Mouse (Mus musculus) adrenal gland, postnatal 25 days (tissue): ENCODE data around the gene St6galnac1. TPM values are rescaled to one million over a fixed set of nuclear protein-coding genes. Genes with fewer than 3 reads are reported as not detected.
"Not testable (repeated sequence)": the region's sequence is repeated elsewhere in the genome, so short reads cannot be mapped to it uniquely, and the experiment has no call there.

ENCODE experiments used
- DNase-seq: peaks from one replicate; pipeline ENCODE4 v3.0.0; 2021; ENCODE audit warnings: mixed read lengths
- total RNA-seq: library from RNA; stranded (reverse); gene quantifications from 2 replicates; pipeline ENCODE4 v1.2.3, GENCODE M21; 2021

The St6galnac1 gene
- total RNA-seq, 1 experiment from 2014 or later = not detected

DNA sequence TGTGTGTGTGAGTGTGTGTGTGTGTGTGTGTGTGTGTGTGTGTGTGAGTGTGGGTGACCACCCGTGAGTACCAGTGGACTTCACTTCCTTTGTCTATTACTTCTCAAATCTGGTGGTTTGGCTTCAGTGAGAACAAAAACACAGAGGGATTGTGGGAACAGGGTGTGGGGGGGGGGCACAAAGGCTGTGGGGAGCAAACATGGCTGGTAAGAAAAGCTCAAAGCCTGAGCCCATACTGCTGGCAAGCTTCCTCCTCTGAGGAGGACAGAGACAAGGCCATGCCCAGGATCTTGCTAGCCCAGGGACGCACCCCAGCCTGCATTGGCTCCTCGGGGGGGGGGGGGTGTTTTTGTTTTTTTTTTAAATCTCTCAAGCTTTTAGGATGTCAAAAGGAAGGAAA is 32.2 kb upstream of the St6galnac1 start:
- DNase-seq = no peak

DNA sequence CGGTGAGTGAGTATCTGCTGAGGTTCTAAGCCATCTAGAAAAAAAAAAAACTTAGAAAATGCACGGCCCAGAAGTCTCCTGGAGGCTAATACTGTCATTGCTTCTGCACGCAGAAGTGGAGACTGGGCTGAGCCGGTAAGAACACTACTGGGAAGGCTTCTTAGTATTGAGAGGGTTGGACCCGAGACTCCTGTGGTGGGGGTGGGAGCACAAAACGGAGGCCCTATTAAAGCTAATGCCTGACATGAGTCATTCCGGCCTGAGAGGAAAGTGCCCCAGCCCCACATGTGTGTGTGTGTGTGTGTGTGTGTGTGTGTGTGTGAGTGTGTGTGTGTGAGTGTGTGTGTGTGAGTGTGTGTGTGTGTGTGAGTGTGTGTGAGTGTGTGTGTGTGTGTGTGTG is 31.8 kb upstream of the St6galnac1 start:
- no peak for DNase-seq

DNA sequence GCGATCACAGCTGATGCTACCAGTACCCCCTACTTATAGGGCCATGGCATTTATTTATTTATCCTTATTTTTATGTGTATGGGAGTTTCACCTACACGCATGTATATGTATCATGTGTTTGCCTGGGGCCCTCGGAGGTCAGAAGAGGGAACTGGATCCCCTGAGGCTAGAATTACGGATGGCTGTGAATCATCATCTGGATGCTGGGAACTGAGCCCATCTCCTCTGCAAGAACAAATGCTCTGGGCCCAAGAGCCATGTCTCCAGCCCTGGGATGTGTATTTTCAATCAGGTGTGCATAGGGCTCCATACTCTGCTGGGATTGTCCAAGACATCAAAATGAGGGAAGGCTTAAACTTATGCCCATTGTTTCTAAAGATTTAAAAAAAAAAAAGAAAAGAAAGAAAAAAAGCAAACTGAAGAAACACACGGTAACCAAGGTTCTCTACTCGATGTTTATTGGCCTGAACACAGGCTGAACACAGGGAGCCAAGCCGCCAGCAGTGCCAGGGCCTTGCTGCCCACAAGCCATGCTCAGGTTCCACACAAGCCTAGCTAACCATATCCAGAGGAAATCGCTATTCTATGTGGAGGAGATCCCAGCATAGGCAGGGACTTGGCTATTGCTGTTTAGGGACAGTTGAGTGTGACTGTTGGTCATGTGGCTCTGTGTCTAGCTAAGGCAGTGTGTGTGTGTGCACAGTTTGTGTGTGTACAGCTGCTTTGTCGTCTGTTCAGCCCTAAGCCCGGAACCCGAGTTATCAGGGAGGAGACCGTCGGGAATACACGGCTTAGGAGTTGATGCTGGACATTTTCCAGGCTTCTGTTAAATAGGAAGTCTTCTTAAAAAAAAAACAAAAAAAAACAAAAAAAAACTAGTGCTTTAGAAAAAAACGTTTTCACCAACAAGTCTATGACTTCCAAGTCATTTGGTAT is 31.1 kb upstream of the St6galnac1 start:
- DNase-seq = no peak

DNA sequence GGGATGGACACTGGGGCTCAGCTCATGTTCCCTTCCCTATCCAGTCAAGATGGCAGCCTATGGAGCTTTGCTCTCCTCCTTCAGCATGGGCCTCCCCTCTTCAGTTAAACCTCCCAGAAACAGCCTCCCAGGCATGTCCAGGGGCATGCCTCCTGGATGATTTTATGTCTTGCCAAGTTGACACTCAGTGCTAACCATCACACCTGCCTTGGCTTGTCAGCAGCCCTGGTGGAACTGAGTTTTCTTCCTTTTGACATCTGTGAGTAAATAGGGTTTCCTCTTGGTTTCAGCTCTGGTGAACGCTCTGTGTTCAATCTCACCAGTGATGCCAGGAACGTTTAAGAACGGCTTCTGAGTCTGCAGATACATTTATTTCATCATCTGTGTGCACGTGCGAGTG is 27.4 kb upstream of the St6galnac1 start:
- DNase-seq = no peak

DNA sequence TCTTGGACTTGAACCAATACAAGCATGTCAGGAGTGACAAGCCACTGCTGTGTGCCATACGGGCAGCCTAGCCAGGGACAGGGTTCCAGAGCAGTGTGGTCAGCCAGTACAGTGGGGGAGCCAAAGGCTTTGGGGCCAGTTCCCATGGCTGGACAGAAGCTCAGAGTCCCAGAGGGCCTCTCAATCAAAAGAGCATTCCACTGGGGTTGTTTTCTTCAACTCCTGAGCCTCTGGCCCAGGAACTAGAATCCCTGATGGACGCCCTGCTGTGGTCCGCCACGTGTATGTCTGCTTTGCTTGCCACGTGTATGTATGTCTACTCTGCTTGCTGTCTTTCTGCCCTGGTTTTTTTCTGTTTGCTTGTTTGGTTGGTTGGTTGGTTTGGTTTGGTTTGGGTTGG is 25.8 kb upstream of the St6galnac1 start:
- DNase-seq = no peak

DNA sequence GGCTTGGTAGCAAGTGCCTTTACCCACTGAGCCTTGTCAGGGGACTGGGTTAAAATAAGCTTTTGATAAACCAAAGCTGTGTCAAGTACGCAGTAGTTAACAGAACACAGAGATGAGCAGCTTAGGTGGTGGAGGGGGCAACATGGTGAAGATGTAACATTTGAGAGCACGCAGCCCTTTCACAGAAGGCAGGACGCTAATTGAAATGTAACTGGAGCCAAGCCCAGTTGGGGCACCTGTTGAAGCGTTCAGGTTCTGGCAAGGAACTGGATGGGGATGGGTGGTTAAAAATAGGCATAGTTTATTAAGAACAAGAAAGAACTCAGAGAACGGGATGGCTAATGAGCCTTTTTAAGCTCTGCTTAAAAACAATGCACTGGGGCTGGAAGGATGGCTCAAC is 24.1 kb upstream of the St6galnac1 start:
- DNase-seq = no peak

DNA sequence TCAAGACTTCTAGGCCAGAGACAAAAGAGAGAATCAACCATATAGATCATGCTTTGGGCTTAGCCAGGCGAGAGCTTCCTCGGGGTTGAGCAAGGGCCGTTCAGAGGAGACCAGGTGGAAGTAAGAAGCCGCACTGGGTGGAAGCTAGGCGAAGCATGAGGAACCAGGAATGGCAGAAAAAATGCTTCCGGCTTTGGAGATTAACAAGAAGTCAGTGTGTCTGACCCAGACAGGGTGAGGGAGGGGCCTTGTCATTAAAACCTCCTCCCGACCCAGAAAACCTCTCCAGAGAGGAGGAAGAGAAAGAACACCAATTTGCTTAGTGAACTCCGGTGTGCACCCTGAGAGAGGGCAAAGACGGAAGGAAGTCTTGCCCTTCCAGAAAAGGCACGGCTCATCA is 8.9 kb upstream of the St6galnac1 start:
- DNase-seq = no peak

DNA sequence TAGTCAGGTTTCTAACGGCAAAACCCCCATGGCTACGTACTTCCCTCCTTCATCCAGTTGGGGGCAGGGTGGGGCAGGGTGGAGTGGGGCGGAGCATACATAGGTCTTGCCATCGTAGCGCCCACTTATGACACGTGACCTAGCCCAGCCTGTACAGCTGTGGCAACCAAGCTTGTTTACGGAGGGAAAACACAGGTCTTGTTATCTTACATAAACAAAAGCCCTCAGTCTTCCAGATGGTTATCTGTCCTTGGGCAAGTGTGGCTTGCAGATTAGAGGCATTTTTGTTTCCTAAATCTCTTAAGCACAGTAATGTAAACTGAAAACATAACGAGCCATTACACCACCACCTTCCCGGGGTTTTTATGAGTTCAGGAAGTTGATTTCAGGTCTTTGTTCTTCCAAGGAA is 7.4 kb upstream of the St6galnac1 start:
- no peak for DNase-seq

DNA sequence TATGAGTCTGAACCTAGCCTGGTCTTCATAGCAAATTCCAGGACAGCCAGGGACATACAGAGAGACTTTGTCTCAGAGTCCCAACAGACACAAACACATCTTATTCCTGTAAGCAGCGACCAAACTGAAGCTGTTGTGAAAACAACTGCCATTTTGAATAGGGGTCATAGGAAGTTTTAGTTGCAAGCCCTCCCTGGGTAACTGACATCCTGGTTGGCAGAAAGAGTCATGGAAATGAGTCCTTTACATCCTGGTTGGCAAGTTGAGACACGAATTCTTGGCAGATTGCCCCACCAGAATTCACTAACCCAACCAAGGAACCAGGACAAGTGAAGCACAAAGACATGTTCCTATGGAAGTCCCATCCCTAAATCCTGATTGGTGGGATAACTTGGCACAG is 2.1 kb downstream of the St6galnac1 start:
- no peak for DNase-seq

DNA sequence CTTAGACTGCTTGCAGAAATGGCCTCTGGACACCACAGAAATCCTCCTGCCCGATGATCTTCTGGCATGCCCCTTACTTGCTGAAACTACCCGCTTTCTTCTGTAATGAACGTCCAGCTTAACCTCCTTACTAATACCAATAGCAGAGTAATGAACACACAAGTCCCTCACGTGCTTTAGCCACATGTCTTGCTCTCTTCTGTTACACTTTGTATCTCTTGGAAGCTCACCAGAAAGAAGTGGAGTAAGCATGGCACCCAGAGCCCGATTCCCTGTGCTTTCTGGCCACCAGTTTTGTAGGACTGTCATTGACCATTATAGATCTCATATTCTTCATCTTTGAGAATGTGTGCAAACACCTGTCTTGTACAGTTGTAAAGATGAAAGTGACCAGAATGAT is 5.4 kb downstream of the St6galnac1 start:
- no peak for DNase-seq

DNA sequence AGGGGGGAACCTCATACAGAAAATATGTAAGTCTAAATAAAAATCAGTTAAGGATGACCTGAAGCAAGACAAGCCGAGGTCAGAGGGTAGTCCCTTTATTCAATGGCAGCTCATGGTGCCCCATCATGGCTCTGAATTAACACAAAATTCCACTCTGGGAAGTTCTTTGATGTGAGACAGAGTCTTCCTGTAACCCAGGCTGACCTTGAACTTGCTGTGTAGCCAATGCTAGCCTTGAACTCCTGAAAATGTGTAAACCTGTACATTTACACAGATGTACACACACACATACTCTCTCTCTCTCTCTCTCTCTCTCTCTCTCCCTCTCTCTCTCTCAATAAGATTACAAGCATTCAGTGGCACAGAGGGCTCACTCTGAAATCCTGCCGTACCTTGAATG is 10.4 kb downstream of the St6galnac1 start:
- DNase-seq = no peak

DNA sequence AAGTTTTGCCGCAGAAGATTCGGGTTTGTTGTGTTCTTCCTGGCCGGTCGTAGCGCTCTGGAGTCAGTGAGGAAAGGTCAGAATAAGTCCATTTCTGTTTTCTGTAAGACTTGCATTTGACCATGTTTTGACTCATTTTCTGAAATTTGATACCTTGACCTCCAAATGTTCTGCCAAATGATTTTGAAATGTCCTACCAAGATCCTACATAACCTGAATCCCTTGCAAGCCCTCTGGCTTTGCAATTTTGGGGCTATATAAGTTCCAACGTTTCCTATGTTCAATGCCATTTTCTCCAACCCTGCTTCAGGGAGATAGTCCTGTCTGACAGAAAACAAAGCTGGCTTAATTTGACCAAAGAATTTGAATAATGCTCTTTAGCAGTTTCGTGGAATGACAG is 11.0 kb downstream of the St6galnac1 start:
- no peak for DNase-seq

DNA sequence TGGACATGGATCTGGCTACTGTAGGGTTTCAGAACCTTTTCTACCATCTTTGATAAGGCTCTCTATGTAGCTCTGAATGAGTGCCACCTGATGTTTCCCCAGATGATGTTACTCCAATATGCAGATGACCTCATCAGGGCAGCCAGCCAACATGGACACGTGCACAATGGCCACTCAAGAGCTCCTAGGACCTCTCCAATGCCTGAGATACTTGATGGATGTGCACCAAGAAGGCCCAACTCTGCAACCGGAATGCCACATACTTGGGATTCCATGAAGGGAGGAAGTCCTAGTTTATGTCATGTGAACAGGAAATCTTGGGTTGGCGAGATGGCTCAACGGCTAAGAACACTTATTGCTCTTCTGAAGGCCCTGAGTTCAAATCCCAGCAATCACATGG is 20.1 kb downstream of the St6galnac1 start:
- no peak for DNase-seq

DNA sequence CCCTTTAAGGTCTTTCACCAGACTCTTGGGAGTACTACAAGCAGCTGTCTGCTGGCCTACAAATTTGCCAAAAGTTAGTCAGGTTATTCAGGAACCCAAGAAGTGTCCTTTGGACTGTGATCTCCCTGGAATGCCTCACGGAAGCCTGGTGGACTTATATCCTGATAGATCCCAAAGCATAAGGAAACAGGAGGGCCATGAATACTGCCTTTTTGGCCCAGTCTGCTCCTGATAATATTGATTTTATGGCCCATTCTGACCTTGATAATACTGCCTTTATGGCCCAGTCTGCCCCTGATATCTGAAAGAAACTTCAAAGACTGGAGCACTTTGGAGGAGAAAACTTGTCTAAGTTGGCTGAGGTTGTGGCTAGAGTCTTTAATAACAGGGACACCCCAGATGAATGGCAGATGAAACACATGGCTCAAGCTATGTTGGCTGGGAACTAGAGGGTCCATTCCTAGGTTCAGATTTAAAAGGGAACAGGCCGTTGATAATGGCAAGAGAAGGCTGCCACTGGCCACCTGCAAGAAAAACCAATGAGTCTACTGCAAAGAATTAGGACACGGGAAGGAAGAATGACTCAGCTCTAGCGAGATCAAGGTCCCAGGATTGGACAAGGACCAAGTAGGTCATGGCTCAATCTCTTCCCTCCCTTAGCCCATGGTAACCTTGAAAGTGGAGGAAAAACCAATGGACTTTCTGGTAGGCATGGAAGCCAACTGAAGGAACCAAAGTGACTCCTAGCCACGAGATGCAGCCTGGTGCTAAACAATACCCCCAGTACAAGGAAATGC is 21.4 kb downstream of the St6galnac1 start:
- DNase-seq = peak; percentile 38

DNA sequence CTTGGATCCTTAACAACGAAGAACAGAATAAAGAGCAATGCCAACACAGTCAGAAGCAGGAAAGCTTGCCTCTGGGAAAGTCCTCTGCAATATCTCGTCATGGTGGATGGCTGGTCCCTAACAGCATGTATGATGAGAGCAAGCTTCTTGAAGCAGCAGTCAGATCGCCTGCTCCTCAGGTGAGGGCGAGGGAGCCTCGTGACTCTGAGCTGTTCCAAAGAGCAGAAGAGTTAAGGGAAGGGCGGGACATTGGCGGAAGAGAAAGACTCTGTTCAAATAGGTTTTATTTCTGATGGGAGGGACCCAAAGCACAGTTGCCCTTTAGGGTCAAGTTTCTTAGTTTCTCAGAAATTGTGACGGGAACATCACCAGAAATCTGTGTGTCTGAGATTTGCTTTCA is 25.6 kb downstream of the St6galnac1 start:
- no peak for DNase-seq

DNA sequence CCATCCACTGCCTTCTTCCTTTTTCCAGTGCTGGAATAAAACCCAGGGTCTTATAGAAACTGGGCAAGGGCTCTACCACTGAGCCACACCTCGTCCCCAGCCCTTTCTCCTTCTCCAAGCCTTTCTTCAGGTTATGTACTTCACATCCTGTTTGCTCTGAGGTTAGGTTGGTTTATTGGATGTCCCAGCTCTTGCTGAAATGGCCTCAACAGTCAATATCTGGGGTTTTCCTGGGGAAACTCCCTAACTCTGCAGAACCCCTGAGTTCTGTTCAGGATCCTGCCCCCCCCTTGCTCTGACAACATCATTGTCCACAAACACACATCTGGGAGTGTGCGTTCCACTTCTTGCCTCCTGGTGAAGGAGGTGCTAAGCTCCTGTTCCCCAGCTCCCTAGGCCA is 26.6 kb downstream of the St6galnac1 start:
- DNase-seq = not testable (repeated sequence)

DNA sequence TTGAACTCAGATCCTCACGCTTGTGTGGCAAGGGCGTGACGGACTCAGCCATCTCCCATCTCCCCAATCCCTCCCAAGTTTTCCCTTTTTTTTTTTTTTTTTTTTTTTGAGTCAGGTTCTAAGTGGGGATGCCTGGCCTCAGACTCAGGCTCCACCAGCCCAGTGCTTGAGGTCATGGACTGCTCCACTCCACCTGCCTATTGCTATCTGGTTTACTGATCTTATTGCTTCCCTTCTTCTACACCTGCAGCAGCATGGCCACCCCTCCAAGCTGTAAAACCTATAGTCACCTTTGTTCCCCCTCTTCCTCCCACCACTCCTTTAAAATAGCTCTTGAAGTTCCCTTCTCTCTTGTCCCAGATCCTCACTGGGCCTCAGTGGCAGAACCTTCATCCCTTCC is 28.5 kb downstream of the St6galnac1 start:
- not testable (repeated sequence) for DNase-seq

DNA sequence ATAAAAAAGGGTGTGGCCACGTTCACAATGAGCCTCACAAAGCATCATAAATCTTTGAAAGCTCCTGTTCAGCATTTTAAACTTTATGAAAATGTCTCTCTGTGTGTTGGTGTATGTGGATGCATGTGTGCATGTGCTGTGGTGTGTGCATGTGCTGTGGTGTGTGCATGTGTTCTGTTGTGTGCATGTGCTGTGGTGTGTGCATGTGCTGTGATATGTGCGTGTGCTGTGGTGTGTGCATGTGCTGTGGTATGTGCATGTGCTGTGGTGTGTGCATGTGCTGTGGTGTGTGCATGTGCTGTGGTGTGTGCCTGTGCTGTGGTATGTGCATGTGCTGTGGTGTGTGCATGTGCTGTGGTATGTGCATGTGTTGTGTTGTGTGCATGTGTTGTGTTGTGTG is 29.9 kb downstream of the St6galnac1 start:
- not testable (repeated sequence) for DNase-seq

DNA sequence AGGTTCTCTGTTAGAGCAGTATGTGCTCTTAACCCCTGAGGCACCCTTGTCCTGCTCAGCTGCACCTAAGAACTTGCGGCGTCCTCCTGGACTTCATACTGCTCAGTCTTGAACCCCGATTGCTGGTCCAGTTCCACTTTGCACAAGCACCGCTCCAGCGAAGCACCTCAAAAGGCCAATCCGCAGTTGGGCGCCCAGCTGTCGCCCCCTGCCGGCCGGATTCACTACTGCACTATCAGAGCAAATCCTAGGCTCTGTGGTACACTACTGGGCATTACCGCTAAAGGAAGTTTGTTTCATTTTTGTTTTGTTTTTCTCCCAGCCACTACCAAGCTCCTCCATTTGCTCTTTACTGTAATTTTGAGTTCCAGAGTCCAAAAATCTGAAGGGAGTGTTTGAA is 36.9 kb downstream of the St6galnac1 start:
- no peak for DNase-seq

DNA sequence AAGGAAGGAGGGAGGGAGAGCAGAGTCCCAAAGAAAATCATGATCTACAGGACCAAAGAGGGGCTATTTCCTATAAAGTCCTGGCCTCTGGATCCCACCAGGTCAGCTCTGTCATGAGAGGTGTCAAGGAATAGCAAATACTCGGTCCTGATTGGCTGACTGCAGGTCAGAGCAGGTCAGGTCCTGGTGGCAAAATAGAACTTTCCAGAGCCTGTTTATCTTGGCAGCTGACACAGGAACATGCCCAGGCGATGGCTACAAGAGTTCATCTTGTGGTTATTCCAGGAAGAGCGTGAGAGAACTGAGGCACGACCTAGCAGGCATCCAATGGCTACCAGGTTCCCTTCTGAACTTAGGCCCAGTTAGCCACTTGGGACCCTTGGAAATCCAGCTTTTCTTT is 42.8 kb downstream of the St6galnac1 start:
- DNase-seq = no peak

DNA sequence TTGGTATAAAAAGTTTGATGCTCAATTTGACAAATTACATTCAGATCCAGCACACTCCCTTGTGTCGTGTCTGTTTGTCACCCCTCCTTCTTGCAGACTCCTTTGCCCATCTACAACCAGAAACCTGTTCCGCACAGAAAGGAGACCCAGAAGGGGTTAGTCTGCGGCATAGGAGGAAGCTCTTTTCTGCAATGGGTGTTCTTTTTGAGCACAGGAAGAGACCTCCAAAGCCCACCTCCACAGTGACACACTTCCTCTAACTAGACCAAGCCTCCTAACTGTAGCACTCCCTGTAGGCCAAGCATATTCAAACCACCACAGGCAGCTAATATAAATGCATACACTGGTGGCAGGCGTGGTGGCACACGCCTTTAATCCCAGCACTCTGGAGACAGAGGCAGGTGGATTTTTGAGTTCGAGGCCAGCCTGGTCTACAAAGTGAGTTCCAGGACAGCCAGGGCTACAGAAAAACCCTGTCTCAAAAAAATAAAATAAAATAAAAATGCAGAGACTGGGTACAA is 44.2 kb downstream of the St6galnac1 start:
- DNase-seq = not testable (repeated sequence)

DNA sequence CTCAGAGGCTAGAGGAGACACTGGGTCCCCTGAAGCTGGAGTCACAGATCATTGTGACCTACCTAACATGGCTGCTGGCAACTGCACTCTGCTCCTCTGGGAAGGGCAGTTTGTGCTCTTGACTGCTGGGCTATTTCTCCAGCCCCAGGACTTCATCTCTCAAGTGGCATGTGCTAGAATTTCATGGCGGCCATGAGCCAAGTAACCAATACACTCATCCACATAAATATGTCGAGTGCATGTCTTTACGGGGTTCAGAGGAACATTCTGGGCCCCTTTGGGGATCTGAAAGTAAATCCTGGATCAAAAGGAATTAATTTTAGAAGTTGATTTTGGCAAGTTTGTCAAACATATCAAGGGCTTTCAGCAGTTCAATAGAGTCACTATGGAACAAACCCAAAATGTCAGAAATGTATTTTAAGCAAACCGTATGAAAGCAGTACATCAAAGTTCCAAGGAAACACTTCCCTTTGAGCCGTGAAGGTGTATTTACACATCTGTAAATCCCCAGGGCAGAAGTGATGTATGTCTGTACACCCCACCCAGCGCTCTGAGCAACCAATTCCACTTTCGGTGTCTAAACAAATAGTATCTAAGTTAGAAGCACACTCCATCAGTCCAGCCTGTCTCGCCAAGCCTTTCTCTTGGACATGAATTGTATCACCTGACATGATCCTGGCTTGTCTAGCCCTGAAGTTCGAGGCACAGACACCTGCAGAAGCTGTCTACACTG is 45.9 kb downstream of the St6galnac1 start:
- DNase-seq = no peak

DNA sequence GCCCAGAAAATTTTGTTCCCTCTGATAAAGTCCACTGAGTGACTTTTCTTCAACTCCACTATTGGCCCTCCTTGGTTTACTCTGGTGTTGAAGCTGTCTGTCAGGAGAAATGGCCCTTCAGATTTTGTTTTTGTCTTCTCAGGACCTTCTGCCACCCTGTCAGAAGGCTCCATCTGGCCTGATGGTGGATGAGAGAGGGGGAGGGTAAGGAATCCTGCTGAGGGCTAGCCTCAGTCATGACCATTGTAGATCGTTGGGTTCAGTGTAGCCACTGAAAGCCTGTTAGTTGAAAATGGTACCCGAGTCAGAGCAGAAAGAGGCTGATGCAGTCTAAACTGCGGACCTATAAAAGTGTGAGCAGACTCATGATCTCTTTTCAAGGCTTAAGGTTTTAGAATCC is 49.2 kb downstream of the St6galnac1 start:
- DNase-seq = no peak
